Mouse (Mus musculus): Measurements from ENCODE around the gene Mpc1.

Gene Mpc1

GRCm38 (mm10) chr17:8282821-8283525 lies at the start of gene Mpc1:
TSS of gene Mpc1 (plus strand) at chr17:8282904.
- peak; percentile 86 for DNase-seq

- DNase-seq, result no peak
Measured at GRCm38 (mm10) chr17:8233618-8234214, 49.0 kb upstream of the Mpc1 start.

GRCm38 (mm10) chr17:8234537-8234936 lies 48.2 kb upstream of the Mpc1 start:
- DNase-seq, result no peak

- DNase-seq, result no peak
Measured at GRCm38 (mm10) chr17:8235743-8236142, 47.0 kb upstream of the Mpc1 start, which contains the start of gene Ccr6. TSS of gene Ccr6 (plus strand) at chr17:8236043.

- DNase-seq, result no peak
Measured at GRCm38 (mm10) chr17:8238012-8238710, 44.5 kb upstream of the Mpc1 start.

GRCm38 (mm10) chr17:8239561-8239960 lies 43.1 kb upstream of the Mpc1 start:
- no peak for DNase-seq

- no peak for DNase-seq
Measured at GRCm38 (mm10) chr17:8240517-8240916, 42.2 kb upstream of the Mpc1 start.

GRCm38 (mm10) chr17:8241645-8242044 lies 41.1 kb upstream of the Mpc1 start:
- DNase-seq, result no peak

- DNase-seq, result no peak
Measured at GRCm38 (mm10) chr17:8242186-8242585, 40.5 kb upstream of the Mpc1 start.

GRCm38 (mm10) chr17:8244124-8244523 lies 38.6 kb upstream of the Mpc1 start:
- DNase-seq, result no peak

- DNase-seq, result no peak
Measured at GRCm38 (mm10) chr17:8246102-8246754, 36.5 kb upstream of the Mpc1 start.

- DNase-seq, result no peak
Measured at GRCm38 (mm10) chr17:8251704-8252103, 31.0 kb upstream of the Mpc1 start.

GRCm38 (mm10) chr17:8254268-8254667 lies 28.4 kb upstream of the Mpc1 start:
- no peak for DNase-seq

- DNase-seq, result no peak
Measured at GRCm38 (mm10) chr17:8254914-8255313, 27.8 kb upstream of the Mpc1 start.

- DNase-seq, result no peak
Measured at GRCm38 (mm10) chr17:8255583-8255982, 27.1 kb upstream of the Mpc1 start.

GRCm38 (mm10) chr17:8256982-8257381 lies 25.7 kb upstream of the Mpc1 start:
- DNase-seq, result no peak

GRCm38 (mm10) chr17:8264638-8265037 lies 18.1 kb upstream of the Mpc1 start:
- DNase-seq, result peak; percentile 78

GRCm38 (mm10) chr17:8272054-8272749 lies 10.5 kb upstream of the Mpc1 start:
- DNase-seq, result no peak

- no peak for DNase-seq
Measured at GRCm38 (mm10) chr17:8272951-8273350, 9.8 kb upstream of the Mpc1 start.

- DNase-seq, result peak; percentile 54
Measured at GRCm38 (mm10) chr17:8276071-8276470, 6.6 kb upstream of the Mpc1 start.

- no peak for DNase-seq
Measured at GRCm38 (mm10) chr17:8276680-8277079, 6.0 kb upstream of the Mpc1 start.

GRCm38 (mm10) chr17:8277266-8277665 lies 5.4 kb upstream of the Mpc1 start:
- no peak for DNase-seq

- DNase-seq, result no peak
Measured at GRCm38 (mm10) chr17:8278356-8278755, 4.3 kb upstream of the Mpc1 start.
